Mouse (Mus musculus) lung, adult 2 months (tissue): ENCODE data around the gene Cdh23.
A peak's percentile ranks its signal among the peaks of the same experiment; 100 is the strongest.

ENCODE experiments used
- CTCF ChIP-seq: fragments of 200-500 bp; IDR thresholded peaks from 2 replicates; pipeline ENCODE4 v1.5.1; 2011; ENCODE audit warnings: mild to moderate bottlenecking, low read length, control low read depth; ENCODE audit not compliant: insufficient read depth
- POLR2A ChIP-seq: fragments of 200-500 bp; IDR thresholded peaks from 2 replicates; pipeline ENCODE4 v1.6.1; 2011; ENCODE audit warnings: low read depth, mild to moderate bottlenecking, control low read depth, low read length, borderline replicate concordance; ENCODE audit errors: extremely low read depth

DNA sequence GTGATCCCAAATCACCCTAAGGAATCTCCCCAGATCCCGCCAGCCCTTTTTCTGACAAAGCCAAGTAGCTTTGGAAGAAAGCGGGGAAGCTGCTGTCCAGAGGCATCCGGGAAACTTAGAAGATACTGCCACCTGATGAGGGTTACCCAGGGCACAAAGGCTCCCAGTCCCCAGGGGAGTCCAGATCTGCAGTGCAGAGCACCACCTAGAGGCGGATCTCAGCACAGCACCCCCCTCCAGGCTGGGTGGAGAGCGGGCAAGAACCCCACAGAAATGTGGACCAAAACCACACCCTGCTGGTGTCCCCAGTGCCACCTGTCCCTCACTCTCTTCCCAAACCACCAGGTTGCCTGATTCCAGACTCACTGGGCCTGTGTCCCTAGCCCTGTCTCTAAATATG, 685 bp upstream of the Cdh23 start:
- no peak for TF ChIP-seq POLR2A
- TF ChIP-seq CTCF = peak; percentile 94
